Mouse (Mus musculus) inflammation-experienced regulatory T-cells, adult 6 months (primary cell): Measurements from ENCODE around the gene Sco1. TPM values are rescaled to one million over a fixed set of nuclear protein-coding genes. Genes with fewer than 3 reads are reported as not detected.

Experiments
- polyA plus RNA-seq, 3 experiments: library from polyadenylated mRNA; unstranded; fragments of 100-300 nt; shearing (Covaris generic); gene quantifications; one replicate each; pipeline ENCODE4 v1.2.1; 2017

Gene Sco1
- polyA plus RNA-seq, 3 experiments from 2014 or later, result 6.5 to 9.1 (median 8.9) TPM

Other genes with a start within 250 kb of the Sco1 start
- not detected for gene Pirt, start 140.7 kb upstream of the Sco1 start, polyA plus RNA-seq
- gene Tmem238l, start 96.0 kb upstream of the Sco1 start, polyA plus RNA-seq, result not detected
- gene Tmem220, start 27.5 kb upstream of the Sco1 start, polyA plus RNA-seq, result 1 to 10 TPM; 1.9 to 3.0 (median 2.6) TPM
- 10 to 100 TPM; 68.1 to 92.5 (median 75.7) TPM for gene Adprm, start 76 bp upstream of the Sco1 start, polyA plus RNA-seq
- under 1 TPM; 0.12 to 0.57 (median 0.44) TPM for gene Myh3, start 25.6 kb downstream of the Sco1 start, polyA plus RNA-seq
- not detected for gene Myh2, start 118.4 kb downstream of the Sco1 start, polyA plus RNA-seq
- not detected for gene Myh1, start 147.4 kb downstream of the Sco1 start, polyA plus RNA-seq
- gene Myh4, start 185.4 kb downstream of the Sco1 start, polyA plus RNA-seq, result under 1 TPM in 1 of 3 experiments, not detected in 2; 0.07 TPM
- not detected for gene Myh8, start 224.5 kb downstream of the Sco1 start, polyA plus RNA-seq